Mouse (Mus musculus): ENCODE measurements around the gene Loxl3.

DNA sequence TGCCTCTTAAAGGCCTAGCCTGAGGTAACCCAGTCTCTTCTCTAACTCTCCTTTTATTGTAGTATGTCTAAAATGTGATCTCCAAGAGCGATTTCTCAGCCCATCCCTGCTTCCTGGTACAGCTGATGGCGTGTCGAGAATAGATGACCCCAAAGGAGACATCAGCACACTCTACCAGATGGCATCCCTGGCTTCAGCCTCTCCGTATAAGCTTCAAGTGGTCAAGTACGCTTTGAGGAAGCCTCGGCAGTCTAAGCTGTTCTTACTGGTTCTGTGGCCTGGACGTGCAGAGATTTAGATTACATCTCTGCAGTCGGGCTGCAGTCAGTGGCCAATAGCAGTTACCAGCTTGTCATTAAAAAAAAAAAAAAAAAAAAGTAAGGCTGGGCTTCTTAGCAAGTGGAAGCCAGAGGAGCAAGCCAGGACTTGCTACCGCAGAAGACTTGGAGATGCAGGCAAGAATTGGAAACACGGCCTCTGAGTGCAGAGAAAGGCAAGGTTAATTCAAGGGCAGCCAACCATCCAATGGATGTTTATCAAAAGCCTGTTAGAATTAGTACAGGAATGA, 28.4 kb upstream of the Loxl3 start:
- TF ChIP-seq CTCF (IDR thresholded peaks at IDR 0.05; ENCODE audit: low read depth) (no peak), EP300 (IDR thresholded peaks at IDR 0.05; ENCODE audit: low read depth) (no peak)
